Mouse (Mus musculus) embryonic facial prominence, embryonic 14.5 days (tissue): ENCODE measurements at regions not wholly inside any gene's neighbourhood (a gene's known extent, or its start where the extent isn't known, plus 50 kb on each side); places are given as distances from the start of the nearest gene placed in this dataset.

ENCODE experiments used
- ATAC-seq: fragments of 200-750 bp; cut with Nextera tagmentation; 2 replicates; pipeline ENCODE4 v1.8.0; 2017; ENCODE audit warnings: low read depth, moderate number of reproducible peaks, moderate TSS enrichment
- DNase-seq: peaks from one replicate; pipeline ENCODE4 v3.0.0-alpha.2; 2015; ENCODE audit warnings: low spot score
- H3K27ac ChIP-seq: fragments of 300-500 bp; sonication (generic); replicated peaks from 2 replicates; pipeline ENCODE4 v1.5.1; 2014; ENCODE audit warnings: low read depth, mild to moderate bottlenecking, low read length, moderate library complexity
- H3K27me3 ChIP-seq: fragments of 300-500 bp; sonication (generic); replicated peaks from 2 replicates; pipeline ENCODE4 v1.6.1; 2014; ENCODE audit warnings: low read length; ENCODE audit not compliant: control insufficient read depth, insufficient read depth
- H3K36me3 ChIP-seq: fragments of 300-500 bp; sonication (generic); 2 replicates; pipeline ENCODE4 v1.6.1; 2014; ENCODE audit warnings: low read length, mixed read lengths; ENCODE audit not compliant: control insufficient read depth, insufficient read depth
- H3K4me1 ChIP-seq: fragments of 300-500 bp; sonication (generic); 2 replicates; pipeline ENCODE4 v1.6.1; 2014; ENCODE audit warnings: antibody characterized with exemption, low read length; ENCODE audit not compliant: control insufficient read depth, insufficient read depth
- H3K4me2 ChIP-seq: fragments of 300-500 bp; sonication (generic); 2 replicates; pipeline ENCODE4 v1.6.1; 2014; ENCODE audit warnings: low read depth, mild to moderate bottlenecking, low read length, moderate library complexity, mixed read lengths
- H3K4me3 ChIP-seq: fragments of 300-500 bp; sonication (generic); 2 replicates; pipeline ENCODE4 v1.5.1; 2014; ENCODE audit warnings: low read depth, mild to moderate bottlenecking, low read length
- H3K9ac ChIP-seq: fragments of 300-500 bp; sonication (generic); 2 replicates; pipeline ENCODE4 v1.6.1; 2014; ENCODE audit warnings: low read depth, mild to moderate bottlenecking, low read length, moderate library complexity, mixed read lengths
- H3K9me3 ChIP-seq: fragments of 300-500 bp; sonication (generic); 2 replicates; pipeline ENCODE4 v1.6.1; 2016; ENCODE audit warnings: low read length; ENCODE audit not compliant: control insufficient read depth
- WGBS: fragments of 180-500 bp; shearing (Covaris S2); extraction: QIAGEN DNeasy Blood & Tissue Kit; methylation state at CpG from one replicate; pipeline ENCODE4 v1.1.7; 2014; 5-methylcytosine and 5-hydroxymethylcytosine counted together

GRCm38 (mm10) chr12:82097620-82098019 lies 71.5 kb upstream of the Sipa1l1 start:
- H3K4me3 ChIP-seq = no peak overlapping the region
- H3K27ac ChIP-seq = no peak overlapping the region
- H3K36me3 ChIP-seq = no peaks in the 10 kb centered on the region
- ATAC-seq (no peak), DNase-seq (no peak)
- peaks cover 12% of the 10 kb centered on the region for H3K4me1 ChIP-seq
- no peak overlapping the region for H3K4me2 ChIP-seq
- no peaks in the 10 kb centered on the region for H3K9me3 ChIP-seq
- H3K27me3 ChIP-seq = no peaks in the 10 kb centered on the region
- H3K9ac ChIP-seq = no peak overlapping the region
- 86% methylated on average over 4 of the region's 4 CpGs for WGBS

GRCm38 (mm10) chr12:82104211-82104610 lies 64.9 kb upstream of the Sipa1l1 start:
- no peak overlapping the region for H3K4me3 ChIP-seq
- no peak overlapping the region for H3K9ac ChIP-seq
- no peaks in the 10 kb centered on the region for H3K36me3 ChIP-seq
- no peaks in the 10 kb centered on the region; the same call in 1 of the 2 replicates for H3K9me3 ChIP-seq
- peaks cover 24% of the 10 kb centered on the region for H3K4me1 ChIP-seq
- H3K4me2 ChIP-seq = no peak overlapping the region
- H3K27me3 ChIP-seq = no peaks in the 10 kb centered on the region
- WGBS = 60% methylated on average over 10 of the region's 10 CpGs
- ATAC-seq (peak; percentile 8; the same call in 1 of the 2 replicates), DNase-seq (peak; percentile 59)
- no peak overlapping the region for H3K27ac ChIP-seq

GRCm38 (mm10) chr12:82105184-82106031 lies 63.7 kb upstream of the Sipa1l1 start:
- H3K4me2 ChIP-seq = peak overlapping the region; percentile 21
- no peak overlapping the region for H3K9ac ChIP-seq
- no peaks in the 10 kb centered on the region for H3K27me3 ChIP-seq
- H3K4me1 ChIP-seq = peaks cover 24% of the 10 kb centered on the region
- H3K9me3 ChIP-seq = no peaks in the 10 kb centered on the region; the same call in 1 of the 2 replicates
- H3K36me3 ChIP-seq = no peaks in the 10 kb centered on the region
- peak; percentile 85 for DNase-seq
- H3K27ac ChIP-seq = peak overlapping the region; percentile 71
- no peak overlapping the region for H3K4me3 ChIP-seq
- 33% methylated on average over 17 of the region's 17 CpGs for WGBS
- peak; percentile 73 for ATAC-seq

GRCm38 (mm10) chr12:82115766-82116165 lies 53.4 kb upstream of the Sipa1l1 start:
- ATAC-seq = no peak
- no peaks in the 10 kb centered on the region for H3K4me1 ChIP-seq
- WGBS = 42% methylated on average over 7 of the region's 7 CpGs
- no peak overlapping the region for H3K9ac ChIP-seq
- no peaks in the 10 kb centered on the region for H3K27me3 ChIP-seq
- DNase-seq = no peak
- H3K4me3 ChIP-seq = no peak overlapping the region
- no peak overlapping the region for H3K27ac ChIP-seq
- H3K9me3 ChIP-seq = no peaks in the 10 kb centered on the region
- H3K4me2 ChIP-seq = no peak overlapping the region
- H3K36me3 ChIP-seq = no peaks in the 10 kb centered on the region
